Mouse (Mus musculus) adrenal gland, adult (tissue): Measurements from ENCODE around the gene Thumpd2.

ENCODE experiments used
- DNase-seq, 2 experiments: peaks; one replicate each; pipeline ENCODE4 v3.0.0; 2022 to 2023; ENCODE audit warnings: low spot score in 1 of 2; ENCODE audit not compliant: inconsistent age in 2 of 2

The Thumpd2 gene

GRCm38 (mm10) chr17:81035354-81035753 lies 29.5 kb downstream of the Thumpd2 start:
- no peak for DNase-seq

DNA sequence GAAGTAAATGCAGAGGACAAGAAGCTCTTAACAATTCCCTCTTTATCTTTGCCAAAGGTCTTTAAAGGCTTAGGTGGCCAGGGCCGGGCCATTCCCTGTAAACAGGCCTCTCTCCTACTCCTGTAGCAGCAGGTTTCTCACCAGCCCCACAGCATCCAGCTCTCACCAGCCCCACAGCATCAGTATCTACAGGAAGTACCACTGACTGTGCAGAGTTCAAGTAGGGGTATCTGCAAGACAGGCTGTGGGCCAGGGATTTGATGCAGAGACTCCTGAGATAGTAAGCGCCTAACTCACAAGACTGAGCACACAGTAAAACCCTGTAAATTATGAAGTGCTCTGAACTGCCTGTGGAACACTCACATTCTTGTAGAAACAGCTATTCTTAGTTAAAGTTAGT lies 31.9 kb downstream of the Thumpd2 start:
- no peak for DNase-seq

DNA sequence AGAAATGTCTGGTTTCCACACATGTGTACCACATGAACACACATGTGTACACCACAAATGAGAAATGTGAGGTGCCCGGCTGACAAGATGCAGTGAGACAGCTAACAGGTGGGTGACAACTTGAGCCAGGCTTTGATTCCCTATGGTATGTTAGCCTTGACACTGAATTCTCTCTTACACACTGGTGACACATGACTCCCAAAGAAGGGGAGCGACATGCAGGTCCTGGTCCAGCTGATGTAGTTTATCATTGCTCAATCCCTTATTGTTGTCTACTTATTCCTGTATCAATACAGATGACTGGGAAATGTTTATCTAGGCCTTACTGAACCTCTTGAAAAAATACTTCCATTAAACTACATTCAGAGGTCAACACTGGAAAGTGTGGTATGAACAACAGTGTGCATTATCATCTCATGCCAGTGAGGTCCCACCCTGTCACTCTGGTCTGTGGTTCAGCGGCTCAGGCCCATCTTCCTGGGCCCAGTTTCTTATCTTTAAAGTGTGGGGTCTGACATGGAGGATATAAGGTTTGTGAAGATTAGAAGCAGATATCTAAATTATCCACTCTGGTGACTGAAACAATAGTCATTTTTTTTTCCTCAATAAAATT lies 32.9 kb downstream of the Thumpd2 start:
- DNase-seq: no peak

DNA sequence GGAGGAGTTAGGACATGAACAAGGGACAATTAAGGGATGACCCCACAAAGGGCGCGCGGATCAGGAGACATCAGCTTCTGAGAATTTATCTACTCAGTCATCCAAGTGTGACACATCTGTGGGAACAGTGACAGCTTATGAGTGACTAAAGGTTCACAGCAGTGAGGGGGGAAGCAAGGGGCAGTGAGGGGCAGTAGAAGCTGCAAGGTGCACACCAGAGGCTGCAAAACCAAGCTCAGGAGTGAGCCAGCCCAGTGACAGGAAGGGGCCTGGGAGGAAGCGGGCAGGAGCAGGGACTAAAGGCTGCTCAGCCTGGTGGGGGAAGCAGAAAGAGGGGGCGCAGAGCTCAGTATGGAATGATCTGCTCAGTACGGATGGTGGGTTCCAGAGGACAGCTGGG lies 37.6 kb downstream of the Thumpd2 start:
- DNase-seq: no peak

DNA sequence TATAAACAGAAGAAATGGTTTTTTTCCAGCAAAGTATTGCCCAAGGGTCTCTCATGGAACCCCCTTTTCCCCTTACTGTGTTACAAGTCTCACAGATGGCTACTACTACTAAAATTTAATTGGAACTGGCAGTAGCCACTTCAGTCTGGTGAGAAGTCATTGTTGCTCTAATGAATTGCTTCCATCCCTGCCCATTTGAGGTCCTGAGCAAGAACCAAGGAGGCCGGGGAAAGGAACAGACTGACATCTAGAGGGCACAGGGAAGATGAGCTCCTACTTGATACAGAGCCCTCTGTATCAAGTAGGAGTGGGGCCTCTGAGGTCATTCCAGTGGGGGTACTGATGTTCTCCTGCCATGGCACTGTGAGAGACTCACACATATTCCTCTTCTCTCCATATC lies 47.8 kb downstream of the Thumpd2 start:
- DNase-seq: peak in 1 of 2 experiments; percentile 26

GRCm38 (mm10) chr17:81015814-81016447 lies 49.0 kb downstream of the Thumpd2 start:
- peak; percentile 42 to 79 for DNase-seq

DNA sequence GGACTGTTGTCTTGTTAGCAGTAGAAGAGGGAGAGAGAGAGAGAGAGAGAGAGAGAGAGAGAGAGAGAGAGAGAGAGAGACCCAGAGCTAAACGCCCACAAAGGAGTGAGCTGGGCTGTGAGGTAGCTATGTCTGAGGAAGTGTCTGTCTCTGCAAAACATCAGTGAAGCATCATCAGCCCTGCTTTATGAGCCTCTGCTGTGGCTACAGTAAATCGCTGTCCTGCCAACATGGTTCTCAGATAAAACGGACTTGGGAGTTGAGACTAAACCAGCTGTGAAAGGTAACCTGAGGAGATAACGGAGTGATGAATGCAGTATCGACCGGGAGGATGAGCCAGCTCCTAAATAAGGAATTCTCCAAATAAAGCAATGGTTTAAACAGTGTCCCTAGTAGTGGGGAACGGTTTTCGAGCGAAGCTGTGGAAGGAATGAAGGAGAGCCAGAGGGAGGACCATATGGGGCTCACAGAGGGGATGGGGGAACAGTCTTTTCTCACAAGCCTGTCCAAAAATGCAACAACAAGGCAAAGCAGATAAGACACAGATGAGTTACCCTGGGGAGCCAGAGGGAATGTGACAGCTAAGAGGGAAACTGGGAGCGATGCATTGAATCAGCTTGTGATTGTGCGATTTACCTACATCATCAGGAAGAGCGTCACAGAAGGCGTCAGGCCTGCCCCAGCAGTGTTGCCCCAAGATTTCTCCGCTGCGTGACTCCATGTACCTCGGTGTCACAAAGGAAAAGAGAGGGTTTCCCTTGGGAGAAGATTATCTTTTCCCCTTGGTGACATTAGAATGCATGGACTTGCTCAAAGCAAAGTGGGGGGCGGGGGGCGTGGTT lies 53.8 kb downstream of the Thumpd2 start:
- no peak for DNase-seq

GRCm38 (mm10) chr17:81010199-81010598 lies 54.7 kb downstream of the Thumpd2 start:
- no peak for DNase-seq

DNA sequence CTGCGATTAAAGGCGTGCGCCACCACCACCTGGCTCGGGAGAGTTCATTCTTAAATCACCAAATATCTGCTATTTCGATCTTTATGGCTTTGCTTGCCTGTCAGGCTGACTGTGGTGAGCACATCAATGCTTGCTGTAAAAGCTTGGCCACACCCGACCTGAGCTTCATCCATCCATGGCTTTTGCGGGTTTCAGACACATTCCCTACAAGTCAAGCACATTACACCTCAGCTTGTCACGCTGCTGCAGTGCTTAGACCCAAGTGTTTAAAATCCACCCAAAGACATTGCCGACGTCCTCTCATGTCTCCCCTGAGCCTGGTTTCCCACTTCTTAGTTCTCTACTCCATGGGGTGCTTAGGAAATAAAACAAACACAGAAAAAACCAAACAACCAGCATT lies 55.8 kb downstream of the Thumpd2 start:
- DNase-seq: no peak

DNA sequence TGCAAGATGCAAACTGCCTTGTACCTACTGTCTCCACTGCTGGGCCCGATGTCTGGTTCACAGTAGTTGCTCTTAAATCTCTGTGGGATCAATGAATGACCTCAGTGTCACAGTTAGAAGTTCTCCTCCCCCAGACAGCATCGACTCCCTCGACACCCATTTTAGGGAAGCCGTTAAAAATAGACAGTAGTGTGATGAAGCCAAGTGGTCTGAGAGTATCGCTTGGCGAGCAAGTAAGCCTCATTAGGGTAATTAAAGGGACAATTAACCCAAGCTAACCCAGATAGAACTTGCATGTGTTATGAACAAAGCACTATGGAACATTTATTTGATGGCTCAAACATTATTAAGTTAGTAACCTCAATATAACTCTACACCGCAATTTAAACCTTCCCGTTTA lies 59.6 kb downstream of the Thumpd2 start:
- DNase-seq: no peak

- no peak for DNase-seq
Observed at GRCm38 (mm10) chr17:81004454-81004853, 60.4 kb downstream of the Thumpd2 start.

DNA sequence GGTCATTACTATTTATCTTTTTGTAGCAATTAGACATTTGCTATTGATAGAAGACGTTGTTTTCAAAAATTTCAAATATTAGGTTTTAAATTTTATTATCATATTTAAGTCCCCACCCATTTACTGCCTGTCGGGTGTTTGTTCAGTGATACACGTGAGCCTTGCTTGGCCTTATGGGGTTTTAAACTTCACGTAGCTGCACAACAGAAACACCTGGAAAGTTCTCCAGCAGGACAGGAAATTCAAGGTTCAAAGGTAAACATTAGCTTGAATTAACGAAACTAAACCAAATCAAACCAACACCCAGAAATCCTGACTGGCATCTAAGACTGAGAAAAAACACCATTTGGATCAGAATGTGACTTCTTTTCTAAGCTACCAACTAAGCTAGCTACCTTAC lies 62.8 kb downstream of the Thumpd2 start:
- no peak for DNase-seq

DNA sequence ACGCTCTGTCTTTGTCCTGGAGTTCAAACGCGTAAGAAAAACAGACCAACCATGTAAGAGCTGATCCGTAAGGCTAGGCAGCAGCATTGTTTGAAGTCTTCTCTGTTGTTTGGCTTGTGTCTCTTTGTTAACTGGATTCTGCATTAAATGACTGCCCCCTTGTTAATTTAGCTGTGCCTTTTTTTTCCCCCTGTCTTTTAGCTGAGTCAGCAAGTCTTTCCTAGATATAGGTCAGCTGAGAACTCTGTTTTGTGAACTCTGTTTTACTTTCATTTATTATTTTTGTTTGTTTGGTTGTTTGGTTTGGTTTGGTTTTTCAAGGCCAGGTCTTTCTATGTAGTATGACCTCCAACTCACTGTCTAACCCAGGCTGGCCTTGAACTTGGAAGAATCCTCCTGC lies 63.2 kb downstream of the Thumpd2 start:
- no peak for DNase-seq

GRCm38 (mm10) chr17:81001010-81001409 lies 63.9 kb downstream of the Thumpd2 start:
- no peak for DNase-seq

GRCm38 (mm10) chr17:80998958-80999357 lies 65.9 kb downstream of the Thumpd2 start:
- DNase-seq: no peak

DNA sequence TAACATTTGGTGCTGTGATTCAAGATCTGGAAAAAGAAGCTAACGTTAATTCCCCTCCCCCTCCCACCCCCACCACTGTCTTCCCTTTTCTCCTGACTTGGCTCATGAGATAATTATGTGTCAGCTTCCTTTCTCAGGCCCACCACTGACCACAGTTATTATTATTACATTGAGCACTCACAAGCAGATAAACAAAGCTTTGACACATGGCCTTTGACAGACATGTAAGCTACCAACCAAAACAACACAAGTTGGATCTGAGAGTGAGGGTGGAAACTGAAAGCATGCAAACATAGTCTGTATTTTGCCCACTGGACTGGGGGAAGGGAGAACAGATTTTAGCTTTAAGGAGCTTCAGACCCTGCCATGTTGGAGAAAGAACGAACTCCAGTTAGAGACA lies 67.7 kb downstream of the Thumpd2 start:
- no peak for DNase-seq

DNA sequence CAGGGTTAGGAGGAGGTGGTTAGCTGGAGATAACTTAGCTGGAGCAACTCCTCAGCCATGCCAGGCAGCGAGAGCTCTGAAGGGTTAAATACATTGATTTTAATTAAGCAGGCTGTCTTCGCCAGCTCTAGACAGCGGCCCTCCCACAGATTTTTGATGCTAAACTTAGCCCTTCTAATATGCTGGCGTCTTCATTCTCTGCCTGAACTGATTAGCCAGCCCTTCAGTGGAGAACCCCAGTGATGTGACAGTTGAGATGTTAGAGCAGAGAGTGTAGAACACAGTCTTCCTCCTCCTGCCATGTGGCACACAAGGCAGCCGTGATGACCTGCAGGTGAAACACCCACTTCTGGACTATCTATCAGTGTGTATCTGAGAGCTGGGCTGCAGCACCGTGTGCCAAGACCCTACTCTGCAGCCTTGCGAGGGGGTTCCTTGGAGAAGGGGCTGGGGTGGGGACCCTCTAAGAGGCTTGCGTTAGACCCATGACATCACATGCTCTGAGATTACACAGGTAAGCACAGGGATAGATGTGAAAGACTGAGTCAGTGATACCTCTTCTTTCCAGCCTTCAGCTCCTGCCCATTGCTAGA lies 73.3 kb downstream of the Thumpd2 start:
- no peak for DNase-seq

DNA sequence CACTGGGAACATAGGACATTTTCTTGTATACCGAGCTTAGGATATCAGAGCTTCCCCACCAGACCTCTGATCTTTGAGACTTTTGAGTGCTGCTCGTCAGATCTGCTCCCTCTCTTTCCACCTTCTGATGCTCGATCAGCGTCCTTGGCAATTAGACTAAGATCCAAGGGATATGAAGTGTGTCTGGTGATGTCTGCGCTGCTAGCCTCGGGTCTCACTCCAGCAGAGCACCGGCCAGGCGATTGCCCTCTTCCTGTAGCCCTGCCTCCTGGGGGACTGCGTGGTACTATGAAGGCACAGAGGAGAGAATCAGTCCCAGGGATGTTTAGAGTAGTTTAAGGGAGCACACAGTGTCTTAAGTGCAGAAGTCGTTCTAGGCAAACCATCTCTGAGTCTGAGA lies 81.9 kb downstream of the Thumpd2 start:
- DNase-seq: peak in 1 of 2 experiments; percentile 13

GRCm38 (mm10) chr17:80982412-80982787 lies 82.5 kb downstream of the Thumpd2 start:
- DNase-seq: peak; percentile 83 to 95

DNA sequence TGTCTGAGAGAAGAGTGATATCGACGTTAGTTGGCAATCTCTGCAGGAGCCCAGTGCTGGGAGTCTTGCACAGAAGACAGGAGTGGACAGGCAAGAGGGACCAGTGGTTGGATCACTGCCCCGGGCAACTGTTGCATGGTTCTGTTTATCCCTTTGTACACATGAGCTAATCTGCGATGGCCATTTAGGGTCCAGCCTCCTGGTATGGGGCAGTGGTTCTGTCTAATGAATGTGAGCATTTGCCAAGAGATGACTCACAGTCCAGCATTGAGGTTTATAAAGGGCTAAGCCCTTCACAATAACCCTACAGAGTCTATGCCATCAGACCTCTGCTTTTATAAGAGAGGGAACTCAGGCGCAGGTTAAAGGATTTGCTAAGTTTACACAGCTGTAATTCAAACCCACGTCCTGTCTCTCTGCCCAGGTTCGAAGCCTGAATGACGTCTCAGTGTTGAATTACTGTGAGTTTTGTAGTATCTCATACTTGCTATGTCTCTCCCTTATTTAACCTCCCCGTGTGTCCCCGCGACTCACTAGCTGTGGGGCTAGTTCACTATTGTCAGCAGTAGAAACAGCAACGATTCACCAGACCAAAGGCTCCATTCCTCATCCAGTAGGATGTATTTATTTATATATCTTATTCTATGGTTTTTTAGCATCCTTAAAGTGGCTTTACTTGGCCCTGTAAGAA lies 83.0 kb downstream of the Thumpd2 start:
- peak; percentile 34 to 73 for DNase-seq

DNA sequence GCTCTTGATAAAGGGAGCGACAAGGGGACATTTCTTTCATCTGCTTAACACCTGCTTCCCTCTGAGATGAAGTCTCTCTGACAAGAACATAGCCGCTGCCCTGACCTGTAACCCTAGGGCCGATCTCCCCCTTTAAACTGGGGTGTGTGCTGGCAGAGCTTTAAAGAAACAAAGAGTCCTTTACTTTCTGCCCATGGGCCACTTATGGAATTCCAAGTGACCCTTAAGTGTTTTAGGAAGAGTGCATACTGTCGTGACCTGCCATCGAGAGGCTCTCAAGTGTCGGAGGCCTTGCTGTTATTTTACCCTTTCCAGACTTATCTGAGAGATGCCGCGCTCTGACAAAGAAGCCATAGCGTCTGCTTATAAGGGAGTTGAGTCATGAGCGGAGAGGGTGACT lies 84.8 kb downstream of the Thumpd2 start:
- no peak for DNase-seq
